Mouse (Mus musculus): ENCODE results near the gene Ntmt1.

DNA sequence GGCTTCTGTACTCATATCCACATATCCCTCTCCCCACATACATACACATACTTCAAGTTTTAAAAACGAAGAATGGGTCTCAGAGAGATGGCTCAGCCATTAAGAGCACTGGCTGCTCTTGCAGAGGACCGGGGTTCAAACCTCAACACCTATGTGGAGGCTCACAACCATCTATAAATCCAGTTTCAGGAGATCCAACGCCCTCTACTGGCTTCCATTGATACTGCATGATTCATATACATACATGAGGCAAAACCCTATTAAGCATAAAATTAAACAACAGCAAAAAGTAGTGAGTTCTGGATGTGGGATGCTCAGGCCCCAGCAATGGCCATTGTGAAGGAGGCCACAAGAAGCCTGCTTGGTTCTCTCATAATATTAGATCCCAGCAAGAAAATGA lies 31.7 kb upstream of the Ntmt1 start:
- TF ChIP-seq TAL1 (IDR thresholded peaks at IDR 0.05; ENCODE audit: low read length) (no peak), GATA1 (IDR thresholded peaks at IDR 0.05; ENCODE audit: low read length) (no peak)
